In the genomic region with DNA sequence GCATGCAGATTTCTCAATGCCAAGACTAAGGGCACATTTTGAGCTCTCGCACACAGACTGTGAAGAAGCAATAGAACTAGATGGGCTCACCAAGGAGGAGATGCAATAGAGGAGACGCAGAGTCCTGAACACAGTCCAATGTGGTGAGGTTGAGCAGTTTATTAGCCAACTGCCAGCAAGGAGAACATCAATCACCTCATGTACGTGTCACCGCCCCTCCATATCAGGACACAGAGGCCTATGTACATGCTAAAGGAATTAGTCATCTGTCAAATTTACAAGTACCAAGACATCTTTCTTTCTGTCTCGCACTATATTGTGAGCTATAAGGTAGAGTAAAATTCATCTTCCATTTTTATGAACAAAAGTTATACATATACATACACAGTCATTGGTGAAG, we compare ENCODE assay signal across 25 mouse cellular contexts.
"Had no signal": no experiment of that assay in that cellular context is flagged by ENCODE, and none has a peak within 500 bp of the region (broad histone marks: within the 10 kb centered on the region; RNA-seq: fewer than 3 reads in every experiment).

No protein-coding gene starts in this region.

- H3K27me3 ChIP-seq: embryonic facial prominence, embryonic 12.5 days; embryonic facial prominence, embryonic 13.5 days; embryonic facial prominence, embryonic 15.5 days; forebrain, embryonic 12.5 days; forebrain, embryonic 13.5 days; forebrain, embryonic 15.5 days had no signal

- H3K36me3 ChIP-seq: embryonic facial prominence, embryonic 10.5 days; embryonic facial prominence, embryonic 12.5 days; embryonic facial prominence, embryonic 13.5 days; embryonic facial prominence, embryonic 15.5 days; forebrain, embryonic 10.5 days; forebrain, embryonic 12.5 days; forebrain, embryonic 15.5 days; heart, embryonic 10.5 days had no signal

- DNase-seq: cerebellum, adult 9-11 months; cerebellum, postnatal 10 days; cerebellum, postnatal 14 days; cerebellum, postnatal 25 days; cerebellum, postnatal 36 days; embryo, embryonic 11 days; forebrain, postnatal 0 days; gastrocnemius, adult 2 months; gastrocnemius, postnatal 10 days; gastrocnemius, postnatal 14 days; gastrocnemius, postnatal 25 days; gastrocnemius, postnatal 36 days; heart, adult 11 months; heart, adult 18-20 months; heart, adult 2 months had no signal

- H3K4me3 ChIP-seq: embryonic facial prominence, embryonic 10.5 days; embryonic facial prominence, embryonic 12.5 days; embryonic facial prominence, embryonic 13.5 days; embryonic facial prominence, embryonic 15.5 days; erythroblast, embryonic 14.5 days; forebrain, embryonic 10.5 days; forebrain, embryonic 12.5 days; forebrain, embryonic 13.5 days; forebrain, embryonic 15.5 days; gastrocnemius, adult 2 months; heart, adult 2 months; heart, embryonic 10.5 days had no signal
